Mouse (Mus musculus) heart, embryonic 16.5 days (tissue): ENCODE data around the gene Pdzrn3. TPM values are rescaled to one million over a fixed set of nuclear protein-coding genes. Genes with fewer than 3 reads are reported as not detected.

Experiments
- ATAC-seq: fragments of 200-750 bp; cut with Nextera tagmentation; replicated peaks from 2 replicates; pipeline ENCODE4 v1.8.0; 2017; ENCODE audit warnings: moderate number of reproducible peaks; ENCODE audit not compliant: insufficient read depth, low FRiP score; ENCODE audit errors: extremely low read depth
- H3K27ac ChIP-seq: fragments of 300-500 bp; sonication (generic); 2 replicates; pipeline ENCODE4 v1.5.1; 2014; ENCODE audit warnings: mild to moderate bottlenecking, low read length, control low read depth, moderate library complexity
- H3K27me3 ChIP-seq: fragments of 300-500 bp; sonication (generic); 2 replicates; pipeline ENCODE4 v1.6.1; 2014; ENCODE audit warnings: low read length, mixed read lengths; ENCODE audit not compliant: control insufficient read depth, insufficient read depth
- H3K36me3 ChIP-seq: fragments of 300-500 bp; sonication (generic); 2 replicates; pipeline ENCODE4 v1.6.1; 2014; ENCODE audit not compliant: control insufficient read depth, insufficient read depth
- H3K4me1 ChIP-seq: fragments of 300-500 bp; sonication (generic); 2 replicates; pipeline ENCODE4 v1.6.1; 2014; ENCODE audit warnings: low read length, mixed read lengths; ENCODE audit not compliant: control insufficient read depth, insufficient read depth
- H3K4me2 ChIP-seq: fragments of 300-500 bp; sonication (generic); 2 replicates; pipeline ENCODE4 v1.6.1; 2014; ENCODE audit warnings: low read depth, mild to moderate bottlenecking, control low read depth, low read length
- H3K4me3 ChIP-seq: fragments of 300-500 bp; sonication (generic); 2 replicates; pipeline ENCODE4 v1.5.1; 2014; ENCODE audit warnings: mild to moderate bottlenecking, control low read depth, low read length
- H3K9ac ChIP-seq: fragments of 300-500 bp; sonication (generic); 2 replicates; pipeline ENCODE4 v1.6.1; 2014; ENCODE audit warnings: low read length, control low read depth
- H3K9me3 ChIP-seq: fragments of 300-500 bp; sonication (generic); replicated peaks from 2 replicates; pipeline ENCODE4 v1.6.1; 2016; ENCODE audit warnings: low read length; ENCODE audit not compliant: control insufficient read depth
- WGBS: fragments of 180-500 bp; shearing (Covaris S2); extraction: QIAGEN DNeasy Blood & Tissue Kit; methylation state at CpG from one replicate; pipeline ENCODE4 v1.1.7; 2014; 5-methylcytosine and 5-hydroxymethylcytosine counted together
- polyA plus RNA-seq: library from polyadenylated mRNA; unstranded; fragments of >200 nt; fragmentation: Nextera tagmentation; extraction: Ambion mirVana; gene quantifications from 2 replicates; pipeline ENCODE4 v1.2.1, GENCODE M21; 2015

Pdzrn3 gene
- polyA plus RNA-seq, 1 experiment from 2014 or later: 13.1 TPM

- no peak overlapping the region for H3K4me3 ChIP-seq
- no peaks in the 10 kb centered on the region for H3K9me3 ChIP-seq
- 69% methylated on average over 7 of the region's 7 CpGs for WGBS
- H3K4me1 ChIP-seq: peaks cover 34% of the 10 kb centered on the region
- H3K9ac ChIP-seq: no peak overlapping the region
- no peak overlapping the region for H3K27ac ChIP-seq
- H3K4me2 ChIP-seq: no peak overlapping the region
- no peaks in the 10 kb centered on the region for H3K27me3 ChIP-seq
- no peak; the same call in 1 of the 2 replicates for ATAC-seq
- no peaks in the 10 kb centered on the region for H3K36me3 ChIP-seq
Measured at GRCm38 (mm10) chr6:101340051-101340450, 37.6 kb downstream of the Pdzrn3 start.

GRCm38 (mm10) chr6:101337842-101338528, 39.7 kb downstream of the Pdzrn3 start:
- ATAC-seq: no peak
- no peaks in the 10 kb centered on the region for H3K27me3 ChIP-seq
- H3K27ac ChIP-seq: no peak overlapping the region
- H3K4me3 ChIP-seq: no peak overlapping the region
- WGBS: 73% methylated on average over 10 of the region's 10 CpGs
- H3K4me1 ChIP-seq: peaks cover 40% of the 10 kb centered on the region
- no peak overlapping the region for H3K9ac ChIP-seq
- no peaks in the 10 kb centered on the region for H3K36me3 ChIP-seq
- H3K4me2 ChIP-seq: no peak overlapping the region
- H3K9me3 ChIP-seq: no peaks in the 10 kb centered on the region

GRCm38 (mm10) chr6:101336660-101337059, 41.0 kb downstream of the Pdzrn3 start:
- no peaks in the 10 kb centered on the region for H3K36me3 ChIP-seq
- 78% methylated on average over 10 of the region's 10 CpGs for WGBS
- H3K9ac ChIP-seq: no peak overlapping the region
- no peak overlapping the region for H3K27ac ChIP-seq
- ATAC-seq: no peak
- no peaks in the 10 kb centered on the region for H3K27me3 ChIP-seq
- H3K4me3 ChIP-seq: no peak overlapping the region
- H3K4me1 ChIP-seq: peaks cover 48% of the 10 kb centered on the region
- no peak overlapping the region for H3K4me2 ChIP-seq
- H3K9me3 ChIP-seq: no peaks in the 10 kb centered on the region

- ATAC-seq: no peak
Measured at GRCm38 (mm10) chr6:101335744-101336143, 42.0 kb downstream of the Pdzrn3 start.

GRCm38 (mm10) chr6:101334495-101334894, 43.2 kb downstream of the Pdzrn3 start:
- Histone ChIP-seq H3K36me3 (no peaks in the 10 kb centered on the region), H3K9ac (no peak overlapping the region), H3K4me2 (no peak overlapping the region), H3K27me3 (no peaks in the 10 kb centered on the region), H3K9me3 (no peaks in the 10 kb centered on the region), H3K27ac (peak overlapping the region; percentile 38), H3K4me3 (no peak overlapping the region), H3K4me1 (peaks cover 62% of the 10 kb centered on the region)
- 72% methylated on average over 3 of the region's 3 CpGs for WGBS
- ATAC-seq: no peak

More at GRCm38 (mm10) chr6:101335744-101336143, 42.0 kb downstream of the Pdzrn3 start:
- H3K4me2 ChIP-seq: no peak overlapping the region
- no peak overlapping the region for H3K9ac ChIP-seq
- H3K27me3 ChIP-seq: no peaks in the 10 kb centered on the region
- WGBS: 86% methylated on average over 1 of the region's 1 CpGs
- no peaks in the 10 kb centered on the region for H3K36me3 ChIP-seq
- no peaks in the 10 kb centered on the region for H3K9me3 ChIP-seq
- peaks cover 55% of the 10 kb centered on the region for H3K4me1 ChIP-seq
- no peak overlapping the region for H3K27ac ChIP-seq
- no peak overlapping the region for H3K4me3 ChIP-seq

GRCm38 (mm10) chr6:101330392-101330791, 47.3 kb downstream of the Pdzrn3 start:
- Histone ChIP-seq H3K4me2 (no peak overlapping the region), H3K36me3 (no peaks in the 10 kb centered on the region), H3K27ac (peak overlapping the region; percentile 78), H3K4me3 (no peak overlapping the region), H3K9me3 (no peaks in the 10 kb centered on the region), H3K27me3 (no peaks in the 10 kb centered on the region), H3K9ac (no peak overlapping the region), H3K4me1 (peaks cover 85% of the 10 kb centered on the region)
- 0 out of 2 replicates have a peak, but pooled peaks have one; percentile 25 for ATAC-seq
- 17% methylated on average over 5 of the region's 5 CpGs for WGBS

- H3K27me3 ChIP-seq: no peaks in the 10 kb centered on the region
- WGBS: 31% methylated on average over 6 of the region's 6 CpGs
- ATAC-seq: no peak
- H3K36me3 ChIP-seq: no peaks in the 10 kb centered on the region
- no peak overlapping the region for H3K4me3 ChIP-seq
- no peaks in the 10 kb centered on the region for H3K9me3 ChIP-seq
- no peak overlapping the region for H3K4me2 ChIP-seq
- 0 out of 2 replicates have a peak overlapping the region, but pooled peaks have one; percentile 26 for H3K9ac ChIP-seq
- H3K27ac ChIP-seq: peak overlapping the region; percentile 68
- H3K4me1 ChIP-seq: peaks cover 80% of the 10 kb centered on the region
Measured at GRCm38 (mm10) chr6:101329499-101329898, 48.2 kb downstream of the Pdzrn3 start.

- Histone ChIP-seq H3K36me3 (no peaks in the 10 kb centered on the region), H3K9me3 (no peaks in the 10 kb centered on the region), H3K4me3 (no peak overlapping the region), H3K4me2 (no peak overlapping the region), H3K9ac (no peak overlapping the region), H3K27me3 (no peaks in the 10 kb centered on the region), H3K27ac (peak overlapping the region; percentile 91), H3K4me1 (peaks cover 71% of the 10 kb centered on the region)
- ATAC-seq: peak; percentile 63
- WGBS: 18% methylated on average over 6 of the region's 6 CpGs
Measured at GRCm38 (mm10) chr6:101328514-101328913, 49.2 kb downstream of the Pdzrn3 start.

GRCm38 (mm10) chr6:101327741-101328140, 50.0 kb downstream of the Pdzrn3 start:
- 43% methylated on average over 5 of the region's 5 CpGs for WGBS
- peak; percentile 75 for ATAC-seq
- Histone ChIP-seq H3K4me1 (peaks cover 65% of the 10 kb centered on the region), H3K9me3 (no peaks in the 10 kb centered on the region), H3K4me2 (peak overlapping the region; percentile 30; the same call in 1 of the 2 replicates), H3K9ac (0 out of 2 replicates have a peak overlapping the region, but pooled peaks have one; percentile 38), H3K4me3 (no peak overlapping the region), H3K36me3 (no peaks in the 10 kb centered on the region), H3K27ac (peak overlapping the region; percentile 91), H3K27me3 (no peaks in the 10 kb centered on the region)
